Mouse (Mus musculus): ENCODE measurements around the gene Mettl4. TPM values are rescaled to one million over a fixed set of nuclear protein-coding genes. Genes with fewer than 3 reads are reported as not detected.

The Mettl4 gene
- 28.6 and 34.6 TPM in 2 replicates for polyA plus RNA-seq (2015; fragmentation: Nextera tagmentation; extraction: Ambion mirVana)

DNA sequence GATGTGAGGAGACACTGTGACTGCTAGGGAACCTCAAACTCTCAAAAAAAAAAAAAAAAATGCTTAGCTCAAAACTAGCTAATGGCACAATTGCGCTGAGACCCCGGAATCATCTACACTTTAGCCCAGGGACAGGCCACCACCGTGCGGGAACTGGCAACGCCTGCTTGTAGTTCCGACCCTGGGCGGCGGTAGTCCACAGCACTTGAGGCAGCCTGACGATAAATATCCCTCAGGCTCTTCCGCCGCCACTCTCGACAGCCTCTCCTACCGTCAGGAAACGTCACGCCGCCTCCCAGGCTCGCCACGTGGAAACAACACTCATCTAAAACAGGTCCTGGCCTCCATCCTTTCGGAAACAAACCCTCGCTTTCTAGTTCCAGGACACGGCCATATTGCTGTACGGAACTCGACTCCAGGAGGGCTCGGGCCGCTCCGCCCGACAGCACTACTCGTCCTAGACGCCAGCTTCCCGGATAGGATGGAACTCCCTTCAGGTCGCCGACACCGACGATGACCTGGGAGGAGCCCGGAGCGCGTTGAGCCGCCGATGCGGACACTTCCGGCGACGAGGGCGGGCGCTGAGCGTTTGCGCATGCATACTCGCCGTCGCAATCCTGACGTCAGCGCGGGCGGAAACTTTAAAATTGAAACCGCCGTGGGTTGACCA lies at the start of gene Mettl4:
Gene Mettl4, minus strand, starts transcription at position 554 of the 670 bp plus-strand sequence.
- Histone ChIP-seq H3K9me3 (ENCODE audit: control insufficient read depth, low read length) (no peaks in the 10 kb centered on the region), H3K4me2 (ENCODE audit: low read length) (peak within 1 kb of the TSS; percentile 72), H3K36me3 (ENCODE audit: control insufficient read depth, insufficient read depth) (no peaks in the 10 kb centered on the region), H3K4me1 (replicated peaks; ENCODE audit: control insufficient read depth, insufficient read depth, low read length) (peaks cover 29% of the 10 kb centered on the region), H3K27ac (ENCODE audit: low read length) (peak within 1 kb of the TSS; percentile 89), H3K9ac (replicated peaks; ENCODE audit: low read depth, low read length) (peak within 1 kb of the TSS; percentile 80), H3K4me3 (replicated peaks; ENCODE audit: low read length) (peak within 1 kb of the TSS; percentile 61), H3K27me3 (replicated peaks; ENCODE audit: control insufficient read depth, insufficient read depth, low read length) (no peaks in the 10 kb centered on the region)
- WGBS = under 1% methylated on average over 56 of the region's 56 CpGs
- ATAC-seq = peak; percentile 96

- no peaks in the 10 kb centered on the region for H3K36me3 ChIP-seq (ENCODE audit: control insufficient read depth, insufficient read depth)
- H3K9ac ChIP-seq (replicated peaks; ENCODE audit: low read depth, low read length) = no peak overlapping the region
- H3K4me3 ChIP-seq (replicated peaks; ENCODE audit: low read length) = no peak overlapping the region
- no peaks in the 10 kb centered on the region for H3K4me1 ChIP-seq (replicated peaks; ENCODE audit: control insufficient read depth, insufficient read depth, low read length)
- WGBS = 84% methylated on average over 2 of the region's 2 CpGs
- H3K4me2 ChIP-seq (ENCODE audit: low read length) = no peak overlapping the region
- ATAC-seq = no peak
- H3K9me3 ChIP-seq (ENCODE audit: control insufficient read depth, low read length) = no peaks in the 10 kb centered on the region
- no peaks in the 10 kb centered on the region for H3K27me3 ChIP-seq (replicated peaks; ENCODE audit: control insufficient read depth, insufficient read depth, low read length)
- H3K27ac ChIP-seq (ENCODE audit: low read length) = no peak overlapping the region
These were observed 29.2 kb upstream of the Mettl4 start for GRCm38 (mm10) chr17:94778871-94779482.

DNA sequence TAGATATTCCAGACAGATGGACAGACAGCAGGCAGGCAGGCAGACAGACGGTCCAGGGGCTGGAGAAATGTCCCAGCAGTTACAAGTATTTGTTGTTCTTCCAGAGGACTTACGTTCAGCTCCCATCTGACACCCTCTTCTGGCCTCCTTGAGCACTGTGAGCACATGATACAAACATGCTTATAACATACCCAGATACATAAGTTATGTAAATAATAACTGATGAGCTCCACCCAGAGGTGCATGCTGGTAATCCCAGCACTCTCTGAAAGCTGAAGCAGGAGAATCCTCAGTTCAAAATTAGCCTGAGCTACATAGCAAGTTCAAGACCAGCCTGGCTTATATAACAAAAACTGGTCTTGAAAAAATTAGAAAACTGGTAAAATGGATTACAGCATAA lies 18.7 kb upstream of the Mettl4 start:
- H3K27ac ChIP-seq (ENCODE audit: low read length) = no peak overlapping the region
- no peak overlapping the region for H3K9ac ChIP-seq (replicated peaks; ENCODE audit: low read depth, low read length)
- peaks cover 2% of the 10 kb centered on the region; the same call in 1 of the 2 replicates for H3K36me3 ChIP-seq (ENCODE audit: control insufficient read depth, insufficient read depth)
- H3K9me3 ChIP-seq (ENCODE audit: control insufficient read depth, low read length) = no peaks in the 10 kb centered on the region
- no peak for ATAC-seq
- H3K4me2 ChIP-seq (ENCODE audit: low read length) = no peak overlapping the region
- no peaks in the 10 kb centered on the region for H3K4me1 ChIP-seq (replicated peaks; ENCODE audit: control insufficient read depth, insufficient read depth, low read length)
- no peak overlapping the region for H3K4me3 ChIP-seq (replicated peaks; ENCODE audit: low read length)
- no peaks in the 10 kb centered on the region for H3K27me3 ChIP-seq (replicated peaks; ENCODE audit: control insufficient read depth, insufficient read depth, low read length)
- WGBS = 87% methylated on average over 2 of the region's 2 CpGs

DNA sequence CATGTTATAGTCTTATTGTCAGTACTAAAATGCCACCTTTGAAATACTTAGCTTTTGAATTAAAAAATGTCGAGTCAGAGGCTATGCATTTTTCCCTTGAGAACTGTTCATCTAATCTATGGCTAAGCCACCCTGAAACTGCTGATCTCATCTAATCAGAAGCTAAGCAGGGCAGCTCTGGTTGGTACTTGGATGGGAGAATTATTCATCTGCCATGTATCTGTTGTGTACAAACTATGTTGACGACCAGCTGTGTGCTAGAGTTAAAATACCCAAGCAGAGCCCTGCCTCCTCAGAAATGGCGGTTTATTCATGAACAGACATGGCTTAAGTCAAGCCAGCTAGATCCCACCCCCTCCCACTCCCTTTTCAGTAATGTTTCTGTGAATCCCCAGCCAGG lies 14.9 kb upstream of the Mettl4 start:
- H3K4me2 ChIP-seq (ENCODE audit: low read length) = no peak overlapping the region
- no peak overlapping the region for H3K4me3 ChIP-seq (replicated peaks; ENCODE audit: low read length)
- WGBS = 83% methylated on average over 3 of the region's 3 CpGs
- ATAC-seq = no peak
- H3K4me1 ChIP-seq (replicated peaks; ENCODE audit: control insufficient read depth, insufficient read depth, low read length) = no peaks in the 10 kb centered on the region
- H3K36me3 ChIP-seq (ENCODE audit: control insufficient read depth, insufficient read depth) = peaks cover 1% of the 10 kb centered on the region; the same call in 1 of the 2 replicates
- no peak overlapping the region for H3K27ac ChIP-seq (ENCODE audit: low read length)
- no peak overlapping the region for H3K9ac ChIP-seq (replicated peaks; ENCODE audit: low read depth, low read length)
- no peaks in the 10 kb centered on the region for H3K9me3 ChIP-seq (ENCODE audit: control insufficient read depth, low read length)
- H3K27me3 ChIP-seq (replicated peaks; ENCODE audit: control insufficient read depth, insufficient read depth, low read length) = no peaks in the 10 kb centered on the region

DNA sequence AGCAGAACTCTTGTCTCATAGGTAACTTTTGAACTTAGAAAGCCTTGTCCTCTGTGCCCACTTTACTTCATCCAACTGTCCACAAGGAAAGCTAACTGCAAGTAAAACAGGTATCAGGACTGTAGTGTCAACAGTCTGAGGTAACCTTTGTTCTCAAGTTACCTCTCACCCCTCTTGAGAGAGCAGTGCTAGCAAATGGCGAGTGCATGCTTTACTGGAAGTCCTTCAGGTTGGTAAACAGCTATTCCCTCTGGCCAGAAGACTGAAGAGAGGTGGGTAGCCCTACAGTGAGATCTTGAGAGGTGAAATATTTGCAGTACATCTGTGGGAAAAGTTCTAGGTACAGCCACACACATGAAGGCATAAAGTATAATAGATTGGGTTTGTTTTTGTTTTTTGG lies 14.2 kb upstream of the Mettl4 start:
- no peak overlapping the region for H3K4me2 ChIP-seq (ENCODE audit: low read length)
- no peaks in the 10 kb centered on the region for H3K4me1 ChIP-seq (replicated peaks; ENCODE audit: control insufficient read depth, insufficient read depth, low read length)
- no peak for ATAC-seq
- no peaks in the 10 kb centered on the region for H3K9me3 ChIP-seq (ENCODE audit: control insufficient read depth, low read length)
- no peak overlapping the region for H3K27ac ChIP-seq (ENCODE audit: low read length)
- H3K4me3 ChIP-seq (replicated peaks; ENCODE audit: low read length) = no peak overlapping the region
- H3K27me3 ChIP-seq (replicated peaks; ENCODE audit: control insufficient read depth, insufficient read depth, low read length) = no peaks in the 10 kb centered on the region
- WGBS = 91% methylated on average over 1 of the region's 1 CpGs
- no peaks in the 10 kb centered on the region for H3K36me3 ChIP-seq (ENCODE audit: control insufficient read depth, insufficient read depth)
- no peak overlapping the region for H3K9ac ChIP-seq (replicated peaks; ENCODE audit: low read depth, low read length)

GRCm38 (mm10) chr17:94762405-94762804 lies 12.6 kb upstream of the Mettl4 start:
- Histone ChIP-seq H3K36me3 (ENCODE audit: control insufficient read depth, insufficient read depth) (no peaks in the 10 kb centered on the region), H3K9me3 (ENCODE audit: control insufficient read depth, low read length) (no peaks in the 10 kb centered on the region), H3K27me3 (replicated peaks; ENCODE audit: control insufficient read depth, insufficient read depth, low read length) (no peaks in the 10 kb centered on the region), H3K4me2 (ENCODE audit: low read length) (no peak overlapping the region), H3K27ac (ENCODE audit: low read length) (no peak overlapping the region), H3K4me3 (replicated peaks; ENCODE audit: low read length) (no peak overlapping the region), H3K9ac (replicated peaks; ENCODE audit: low read depth, low read length) (no peak overlapping the region), H3K4me1 (replicated peaks; ENCODE audit: control insufficient read depth, insufficient read depth, low read length) (no peaks in the 10 kb centered on the region)
- 94% methylated on average over 3 of the region's 3 CpGs for WGBS
- ATAC-seq = no peak

GRCm38 (mm10) chr17:94750136-94750729 lies 414 bp upstream of the Mettl4 start:
- 1% methylated on average over 22 of the region's 22 CpGs for WGBS
- H3K27ac ChIP-seq (ENCODE audit: low read length) = no peak overlapping the region
- H3K4me3 ChIP-seq (replicated peaks; ENCODE audit: low read length) = peak overlapping the region; percentile 61
- no peaks in the 10 kb centered on the region for H3K9me3 ChIP-seq (ENCODE audit: control insufficient read depth, low read length)
- H3K27me3 ChIP-seq (replicated peaks; ENCODE audit: control insufficient read depth, insufficient read depth, low read length) = no peaks in the 10 kb centered on the region
- H3K4me2 ChIP-seq (ENCODE audit: low read length) = peak overlapping the region; percentile 72
- no peak for ATAC-seq
- peaks cover 25% of the 10 kb centered on the region for H3K4me1 ChIP-seq (replicated peaks; ENCODE audit: control insufficient read depth, insufficient read depth, low read length)
- no peaks in the 10 kb centered on the region for H3K36me3 ChIP-seq (ENCODE audit: control insufficient read depth, insufficient read depth)
- peak overlapping the region; percentile 80 for H3K9ac ChIP-seq (replicated peaks; ENCODE audit: low read depth, low read length)

GRCm38 (mm10) chr17:94738173-94738572 lies 11.6 kb downstream of the Mettl4 start:
- Histone ChIP-seq H3K4me3 (replicated peaks; ENCODE audit: low read length) (no peak overlapping the region), H3K4me2 (ENCODE audit: low read length) (no peak overlapping the region), H3K27ac (ENCODE audit: low read length) (no peak overlapping the region), H3K4me1 (replicated peaks; ENCODE audit: control insufficient read depth, insufficient read depth, low read length) (no peaks in the 10 kb centered on the region), H3K9ac (replicated peaks; ENCODE audit: low read depth, low read length) (no peak overlapping the region), H3K36me3 (ENCODE audit: control insufficient read depth, insufficient read depth) (0 out of 2 replicates have a peak, but pooled peaks cover 2% of the 10 kb centered on the region), H3K9me3 (ENCODE audit: control insufficient read depth, low read length) (no peaks in the 10 kb centered on the region), H3K27me3 (replicated peaks; ENCODE audit: control insufficient read depth, insufficient read depth, low read length) (no peaks in the 10 kb centered on the region)
- 94% methylated on average over 4 of the region's 4 CpGs for WGBS
- ATAC-seq = no peak

GRCm38 (mm10) chr17:94735885-94736284 lies 13.9 kb downstream of the Mettl4 start:
- no peak overlapping the region for H3K4me2 ChIP-seq (ENCODE audit: low read length)
- no peak overlapping the region for H3K4me3 ChIP-seq (replicated peaks; ENCODE audit: low read length)
- no peaks in the 10 kb centered on the region for H3K27me3 ChIP-seq (replicated peaks; ENCODE audit: control insufficient read depth, insufficient read depth, low read length)
- no peak for ATAC-seq
- 0 out of 2 replicates have a peak, but pooled peaks cover 2% of the 10 kb centered on the region for H3K36me3 ChIP-seq (ENCODE audit: control insufficient read depth, insufficient read depth)
- H3K9ac ChIP-seq (replicated peaks; ENCODE audit: low read depth, low read length) = no peak overlapping the region
- H3K9me3 ChIP-seq (ENCODE audit: control insufficient read depth, low read length) = no peaks in the 10 kb centered on the region
- no peaks in the 10 kb centered on the region for H3K4me1 ChIP-seq (replicated peaks; ENCODE audit: control insufficient read depth, insufficient read depth, low read length)
- no peak overlapping the region for H3K27ac ChIP-seq (ENCODE audit: low read length)

All from forebrain, embryonic 16.5 days (tissue).